In the genomic region with DNA sequence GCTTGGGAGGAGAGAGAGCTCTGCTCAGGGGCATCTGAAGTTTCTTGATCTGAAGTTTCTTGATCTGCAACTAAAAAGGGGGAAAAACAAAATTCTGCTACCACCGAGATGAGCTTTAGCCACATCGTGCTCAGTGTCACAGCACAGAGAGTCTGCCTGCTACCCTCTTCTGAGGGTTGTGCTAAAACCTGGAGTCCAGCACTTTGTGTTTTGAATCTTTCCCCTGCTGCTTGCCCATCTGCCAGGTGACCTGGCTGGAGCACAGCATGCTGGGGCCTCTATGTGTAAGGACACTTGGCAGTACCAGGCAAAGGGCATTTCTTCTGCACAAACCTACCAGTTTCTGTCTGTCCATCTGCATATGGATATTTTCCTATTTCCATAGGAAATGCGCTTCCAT, we compare ENCODE assay signal across 27 mouse cellular contexts. TPM values are rescaled to one million over a fixed set of nuclear protein-coding genes. Genes with fewer than 3 reads are reported as not detected.
A peak's percentile ranks its signal among the peaks of the same experiment; 100 is the strongest.
DNase-seq lines count a peak whose midpoint lies in the region; ATAC-seq and TF ChIP-seq lines count a peak whose summit lies in the region.
"Had no signal": no experiment of that assay in that cellular context is flagged by ENCODE, and none has a peak within 500 bp of the region (broad histone marks: within the 10 kb centered on the region; RNA-seq: fewer than 3 reads in every experiment).

No protein-coding gene starts in this region.

- no peak overlapping the region for H3K9ac ChIP-seq in stomach, postnatal 0 days (ENCODE audit: low read length)
- H3K9ac ChIP-seq: embryonic facial prominence, embryonic 15.5 days; heart, embryonic 12.5 days; hindbrain, embryonic 14.5 days; intestine, embryonic 15.5 days had no signal

- H3K27ac ChIP-seq in cerebellum, adult 2 months (ENCODE audit: insufficient read depth, low read length): peak overlapping the region; percentile 84; the same call in 1 of the 2 replicates
- H3K27ac ChIP-seq in stomach, postnatal 0 days (replicated peaks): no peak overlapping the region
- no peak overlapping the region for H3K27ac ChIP-seq in gastrocnemius, adult 2 months
- H3K27ac ChIP-seq: embryonic facial prominence, embryonic 15.5 days; forebrain, embryonic 10.5 days; hindbrain, embryonic 10.5 days; hindbrain, embryonic 14.5 days; intestine, embryonic 15.5 days had no signal

- H3K4me3 ChIP-seq in cerebellum, adult 2 months (replicated peaks; ENCODE audit: insufficient read depth, low read depth, low read length): peak overlapping the region; percentile 96
- H3K4me3 ChIP-seq in stomach, postnatal 0 days (ENCODE audit: low read depth, low read length): no peak overlapping the region
- H3K4me3 ChIP-seq in gastrocnemius, adult 2 months: no peak overlapping the region
- H3K4me3 ChIP-seq: embryonic facial prominence, embryonic 15.5 days; erythroblast, embryonic 14.5 days; forebrain, embryonic 10.5 days; heart, embryonic 12.5 days; hindbrain, embryonic 10.5 days; intestine, embryonic 15.5 days had no signal

- peak; percentile 98 for TF ChIP-seq POLR2A in cerebellum, adult 2 months (IDR thresholded peaks at IDR 0.05; ENCODE audit: borderline replicate concordance, insufficient read depth, low read length)

- H3K4me2 ChIP-seq in stomach, postnatal 0 days (replicated peaks; ENCODE audit: low read depth): no peak overlapping the region
- H3K4me2 ChIP-seq: embryonic facial prominence, embryonic 15.5 days; heart, embryonic 12.5 days; hindbrain, embryonic 14.5 days; intestine, embryonic 15.5 days had no signal

- H3K27me3 ChIP-seq in cerebellum, adult 2 months (ENCODE audit: control insufficient read depth, insufficient read depth, low read length): no peaks in the 10 kb centered on the region
- no peaks in the 10 kb centered on the region for H3K27me3 ChIP-seq in stomach, postnatal 0 days (ENCODE audit: control insufficient read depth, insufficient read depth, low read length)
- H3K27me3 ChIP-seq: CH12.LX; embryonic facial prominence, embryonic 15.5 days; intestine, embryonic 15.5 days had no signal

- peak; percentile 89 for DNase-seq in cerebellum, adult 11 months
- DNase-seq in cerebellum, adult 2 months: peak; percentile 93 to 97
- peak; percentile 73 to 83 for DNase-seq in cerebellum, postnatal 10 days
- no peak for DNase-seq in spleen, postnatal 36 days (ENCODE audit: low spot score in 2 of 2)
- DNase-seq in stomach, postnatal 0 days (ENCODE audit: low spot score): no peak
- DNase-seq in gastrocnemius, adult 2 months: no peak
- DNase-seq: adrenal gland, postnatal 25 days; embryo, embryonic 11 days; gastrocnemius, postnatal 10 days; kidney, adult 18-20 months had no signal

- intact Hi-C loops in gastrocnemius, adult 2 months (cut with DNase I): loop anchor here (10.0 kb wide), 1 partner anchor 150 kb away; no protein-coding TSS in a partner anchor

- peaks cover 4% of the 10 kb centered on the region; the same call in 1 of the 2 replicates for H3K4me1 ChIP-seq in cerebellum, adult 2 months (ENCODE audit: control insufficient read depth, insufficient read depth, low read length)
- no peaks in the 10 kb centered on the region for H3K4me1 ChIP-seq in stomach, postnatal 0 days (replicated peaks; ENCODE audit: control insufficient read depth, insufficient read depth)
- H3K4me1 ChIP-seq: embryonic facial prominence, embryonic 15.5 days; forebrain, embryonic 10.5 days; heart, embryonic 12.5 days; hindbrain, embryonic 10.5 days; intestine, embryonic 15.5 days had no signal

- no peak for ATAC-seq in stomach, postnatal 0 days (ENCODE audit: low FRiP score, low TSS enrichment)
- ATAC-seq: activated CD4-positive, CD25-positive, alpha-beta regulatory T cell, adult 4 months; forebrain, embryonic 14.5 days; intestine, embryonic 15.5 days; Patski had no signal

- TF ChIP-seq CTCF in cerebellum, adult 2 months (IDR thresholded peaks at IDR 0.05; ENCODE audit: borderline replicate concordance, insufficient read depth, low read depth, low read length): no peak
- TF ChIP-seq CTCF in stomach, postnatal 0 days (IDR thresholded peaks at IDR 0.05; ENCODE audit: low read depth): no peak
- TF ChIP-seq CTCF in gastrocnemius, adult 2 months (IDR thresholded peaks at IDR 0.05): no peak

- WGBS in cerebellum, adult 2 months: 13% methylated on average over 3 of the region's 3 CpGs
- 71% methylated on average over 3 of the region's 3 CpGs for WGBS in stomach, postnatal 0 days

- no peaks in the 10 kb centered on the region for H3K36me3 ChIP-seq in stomach, postnatal 0 days (ENCODE audit: control insufficient read depth, insufficient read depth, low read length)
- H3K36me3 ChIP-seq: embryonic facial prominence, embryonic 15.5 days; forebrain, embryonic 10.5 days; heart, embryonic 12.5 days; hindbrain, embryonic 10.5 days; intestine, embryonic 15.5 days had no signal

- H3K9me3 ChIP-seq in stomach, postnatal 0 days (ENCODE audit: control insufficient read depth, low read length): no peaks in the 10 kb centered on the region
- H3K9me3 ChIP-seq: embryonic facial prominence, embryonic 15.5 days; forebrain, embryonic 10.5 days; heart, embryonic 12.5 days; hindbrain, embryonic 10.5 days; intestine, embryonic 15.5 days had no signal

- TF ChIP-seq EP300 in stomach, postnatal 0 days (optimal IDR thresholded peaks at IDR 0.05): no peak

RNA-seq across cellular contexts. Expression of a gene that starts 20.1 kb away (rescaled TPM):
- 26.4 and 29.5 TPM in 2 replicates for polyA plus RNA-seq in cerebellum, adult 2 months (2012; rRNA removed)
- not detected in 2 replicates for polyA plus RNA-seq in stomach, postnatal 0 days (2015; fragmentation: Nextera tagmentation; extraction: Ambion mirVana)
- total RNA-seq in gastrocnemius, adult 2 months (2021): not detected
- total RNA-seq: CH12.LX; heart, adult 8-10 months; heart, postnatal 25 days had no signal
- polyA plus RNA-seq: embryonic facial prominence, embryonic 11.5 days; erythroblast, embryonic 14.5 days; Patski had no signal

RNA-seq across cellular contexts. Expression of a gene that starts 20.4 kb away (rescaled TPM):
- 0.51 and 0.87 TPM in 2 replicates for polyA plus RNA-seq in cerebellum, adult 2 months (2012; rRNA removed)
- 0.04 and 0.07 TPM in 2 replicates for polyA plus RNA-seq in stomach, postnatal 0 days (2015; fragmentation: Nextera tagmentation; extraction: Ambion mirVana)
- total RNA-seq in gastrocnemius, adult 2 months (2021): not detected
- total RNA-seq: adrenal gland, adult 18-20 months; CH12.LX; common myeloid progenitor, adult 5-6 weeks; gastrocnemius, postnatal 10 days; gastrocnemius, postnatal 4 days; heart, adult 8-10 months; heart, postnatal 25 days had no signal
- polyA plus RNA-seq: activated CD4-positive, CD25-positive, alpha-beta regulatory T cell, adult 4 months; heart, embryonic 12.5 days; Patski had no signal

Comparison
In these comparisons a context has a peak if more than half of its experiments do, and no peak if none do; other contexts are left out.
1. DNase-seq: peak in cerebellum, adult 11 months (single experiment), cerebellum, adult 2 months (2 of 2) and cerebellum, postnatal 10 days (2 of 2); none in spleen, postnatal 36 days (0 of 2), stomach, postnatal 0 days (single experiment) and gastrocnemius, adult 2 months (single experiment).
2. RNA of a gene that starts 20.1 kb away (polyA plus RNA-seq): 26.4 to 29.5 TPM in cerebellum, adult 2 months; not detected in stomach, postnatal 0 days; every median in the first group is over 10 times any median in the second.